Mouse (Mus musculus) bone marrow, adult 2 months (tissue): ENCODE data around the gene 1700025C18Rik. TPM values are rescaled to one million over a fixed set of nuclear protein-coding genes. Genes with fewer than 3 reads are reported as not detected.

ENCODE experiments used
- H3K27ac ChIP-seq: fragments of 200-500 bp; 2 replicates; pipeline ENCODE4 v1.5.1; 2012; ENCODE audit warnings: low read depth, mild to moderate bottlenecking, control low read depth, inconsistent platforms, low read length; ENCODE audit not compliant: control insufficient read depth, poor library complexity, insufficient read depth
- H3K4me1 ChIP-seq: fragments of 200-500 bp; 2 replicates; pipeline ENCODE4 v1.6.1; 2011; ENCODE audit warnings: low read length; ENCODE audit not compliant: control insufficient read depth, insufficient read depth
- H3K4me3 ChIP-seq: fragments of 200-500 bp; replicated peaks from 2 replicates; pipeline ENCODE3; 2011; ENCODE audit warnings: mild to moderate bottlenecking, low read depth, low read length, control low read depth; ENCODE audit not compliant: control insufficient read depth
- CTCF ChIP-seq: fragments of 200-500 bp; IDR thresholded peaks from 2 replicates; pipeline ENCODE4 v1.5.1; 2011; ENCODE audit warnings: low read length, control low read depth; ENCODE audit not compliant: control insufficient read depth, insufficient read depth
- POLR2A ChIP-seq: fragments of 200-500 bp; IDR thresholded peaks from 2 replicates; pipeline ENCODE4 v1.6.1; 2011; ENCODE audit warnings: low read depth, mild to moderate bottlenecking, control low read depth, low read length, borderline replicate concordance; ENCODE audit not compliant: control insufficient read depth
- WGBS: fragments of 180-500 bp; shearing (Covaris S2); methylation state at CpG from one replicate; pipeline ENCODE4 v1.1.7; 2018; 5-methylcytosine and 5-hydroxymethylcytosine counted together
- polyA plus RNA-seq: library from polyadenylated mRNA; stranded (reverse); fragments of >200 nt; gene quantifications from 2 replicates; pipeline ENCODE4 v1.2.4, GENCODE M21; 2011; ENCODE audit warnings: low replicate concordance; ENCODE audit not compliant: missing spikeins, insufficient read depth, insufficient read length

1700025C18Rik gene
- polyA plus RNA-seq, 1 experiment, result not detected

DNA sequence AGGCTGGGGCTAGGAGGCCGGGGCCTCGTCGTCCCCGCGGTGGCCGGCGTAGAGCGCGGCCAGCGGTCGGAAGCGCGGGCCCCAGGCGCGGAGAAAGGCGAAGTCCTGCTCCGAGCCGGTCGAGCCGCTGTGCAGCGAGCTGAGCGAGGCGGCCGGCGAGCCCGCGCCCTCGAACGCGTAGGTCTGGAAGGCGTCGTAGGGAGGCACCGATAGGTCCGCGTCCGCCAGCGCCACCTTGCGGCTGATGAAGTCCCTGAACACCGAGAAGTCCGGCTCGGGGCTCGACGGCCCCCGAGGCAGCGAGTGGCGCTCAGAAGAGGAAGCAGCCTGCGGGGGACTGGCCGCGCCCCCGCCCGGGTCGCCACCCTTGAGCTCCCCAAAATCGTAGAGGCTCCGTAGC lies 21.6 kb upstream of the 1700025C18Rik start:
- Histone ChIP-seq H3K27ac (no peak overlapping the region), H3K4me1 (no peaks in the 10 kb centered on the region; the same call in 1 of the 2 replicates), H3K4me3 (no peak overlapping the region)
- under 1% methylated on average over 54 of the region's 54 CpGs for WGBS
- TF ChIP-seq CTCF, result peak; percentile 82
- TF ChIP-seq POLR2A, result no peak

DNA sequence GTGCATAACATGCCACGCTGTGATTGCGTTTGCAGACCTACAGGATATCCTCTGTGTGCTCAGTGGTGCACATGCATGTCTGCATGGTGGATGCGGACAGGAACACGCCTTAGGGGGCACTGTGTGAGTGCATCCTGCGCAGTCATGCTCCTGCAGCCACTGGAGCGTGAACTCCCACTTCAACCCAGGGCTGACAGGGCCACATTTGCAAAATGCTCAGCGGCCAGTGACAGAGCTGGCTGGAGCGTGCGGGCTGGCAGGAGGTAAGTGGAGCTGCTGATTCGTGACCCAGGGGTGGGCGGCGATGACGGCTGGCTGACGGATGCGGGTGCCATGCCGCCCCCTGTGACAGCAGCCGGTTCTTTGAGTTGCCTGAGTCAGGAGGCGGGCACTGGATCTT lies 16.0 kb upstream of the 1700025C18Rik start:
- WGBS, result 29% methylated on average over 18 of the region's 18 CpGs
- TF ChIP-seq POLR2A (no peak), CTCF (no peak)
- no peaks in the 10 kb centered on the region; the same call in 1 of the 2 replicates for H3K4me1 ChIP-seq
- H3K27ac ChIP-seq, result no peak overlapping the region
- H3K4me3 ChIP-seq, result no peak overlapping the region

DNA sequence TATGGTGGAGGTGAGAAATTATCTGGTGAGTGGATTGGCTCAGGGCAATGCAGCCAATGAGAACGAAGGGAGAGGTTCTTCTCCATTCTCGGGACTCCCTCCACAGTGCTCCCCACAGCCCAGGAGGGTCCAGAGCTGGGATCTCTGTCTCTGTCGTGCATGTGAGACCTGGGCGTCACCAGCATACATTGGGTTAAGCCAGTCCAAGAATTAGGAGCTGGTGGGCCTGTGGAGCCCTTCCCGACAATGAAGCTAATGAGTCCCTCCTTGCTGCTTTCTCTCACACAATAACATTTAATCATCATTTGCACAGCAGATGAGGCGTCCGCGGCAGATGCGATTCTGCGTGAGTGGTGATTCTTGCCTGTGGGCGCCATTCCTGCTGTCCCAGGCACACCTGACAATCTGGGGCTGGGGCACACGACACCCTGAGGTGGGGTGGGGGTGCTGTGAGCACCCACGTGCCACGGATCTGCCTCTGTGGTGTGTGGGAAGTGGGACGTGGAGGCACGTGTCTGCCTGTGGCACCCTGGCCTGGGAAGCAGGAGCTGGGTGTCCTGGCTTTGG lies 15.0 kb upstream of the 1700025C18Rik start:
- no peak overlapping the region for H3K4me3 ChIP-seq
- no peak for TF ChIP-seq POLR2A
- no peak for TF ChIP-seq CTCF
- H3K4me1 ChIP-seq, result no peaks in the 10 kb centered on the region; the same call in 1 of the 2 replicates
- WGBS, result 74% methylated on average over 16 of the region's 16 CpGs
- no peak overlapping the region for H3K27ac ChIP-seq

DNA sequence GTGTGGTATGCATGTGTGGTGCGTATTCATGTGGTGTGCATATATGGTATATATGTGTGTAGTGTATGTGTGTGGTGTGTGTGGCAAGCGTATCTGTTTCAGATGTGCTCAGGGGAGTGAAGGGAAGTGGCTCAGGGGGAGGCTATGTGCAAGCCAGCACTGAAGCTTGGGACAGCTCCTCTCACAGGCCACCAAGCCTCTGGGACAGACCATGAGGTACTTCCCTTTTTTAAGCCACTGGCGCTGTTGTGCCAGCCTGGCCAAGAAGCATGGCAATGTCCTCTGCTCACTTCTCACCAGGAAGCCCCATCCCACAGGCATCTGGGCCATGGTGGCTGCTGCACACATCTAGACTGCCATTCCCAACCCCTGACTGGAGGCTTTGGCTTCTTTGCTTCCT lies 12.4 kb upstream of the 1700025C18Rik start:
- Histone ChIP-seq H3K4me3 (no peak overlapping the region), H3K4me1 (no peaks in the 10 kb centered on the region; the same call in 1 of the 2 replicates), H3K27ac (no peak overlapping the region)
- TF ChIP-seq CTCF (no peak), POLR2A (no peak)
- 37% methylated on average over 3 of the region's 3 CpGs for WGBS

DNA sequence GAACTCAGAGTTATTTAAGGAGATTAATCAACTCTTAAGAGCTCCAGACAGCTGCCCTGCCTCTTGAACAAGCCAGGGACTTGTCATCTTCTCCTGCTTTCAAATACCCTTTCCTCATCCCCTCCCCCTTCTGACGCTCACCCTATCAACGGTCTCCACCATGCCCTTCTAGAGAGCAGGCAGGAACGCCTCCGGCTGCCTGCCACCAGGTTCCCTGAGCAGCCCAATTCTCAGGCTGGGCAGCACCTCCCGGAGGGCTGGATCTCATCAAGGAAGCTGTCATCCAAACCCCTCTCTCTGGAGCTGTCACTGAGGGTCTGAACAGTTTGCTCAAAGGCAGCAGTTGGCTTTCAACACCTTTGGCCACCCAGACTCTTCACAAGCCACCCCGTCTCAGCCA lies 10.2 kb upstream of the 1700025C18Rik start:
- 6% methylated on average over 6 of the region's 6 CpGs for WGBS
- Histone ChIP-seq H3K4me3 (no peak overlapping the region), H3K4me1 (no peaks in the 10 kb centered on the region; the same call in 1 of the 2 replicates), H3K27ac (no peak overlapping the region)
- no peak for TF ChIP-seq POLR2A
- TF ChIP-seq CTCF, result no peak

DNA sequence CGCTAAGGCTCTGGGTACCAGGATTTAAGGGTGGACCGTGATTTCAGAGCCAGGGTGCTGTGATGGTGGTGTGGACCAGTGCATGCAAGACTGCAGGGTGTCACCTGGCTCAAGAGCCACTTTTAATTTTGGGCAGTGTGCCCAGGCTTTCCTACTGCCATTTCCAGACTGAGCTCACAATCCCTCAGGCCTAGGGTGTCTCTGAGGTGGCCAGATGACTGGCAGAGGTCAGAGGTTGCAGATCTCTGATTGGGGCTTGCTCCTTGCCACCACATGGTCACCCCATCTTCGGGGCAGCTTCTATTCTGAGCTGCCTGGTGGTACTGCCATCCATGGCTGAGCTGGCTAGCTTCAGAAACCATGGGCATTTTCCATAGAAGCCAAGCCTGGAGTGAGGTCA lies 8.3 kb upstream of the 1700025C18Rik start:
- H3K4me3 ChIP-seq, result no peak overlapping the region
- 68% methylated on average over 3 of the region's 3 CpGs for WGBS
- H3K27ac ChIP-seq, result no peak overlapping the region
- TF ChIP-seq POLR2A (no peak), CTCF (no peak)
- no peaks in the 10 kb centered on the region; the same call in 1 of the 2 replicates for H3K4me1 ChIP-seq

DNA sequence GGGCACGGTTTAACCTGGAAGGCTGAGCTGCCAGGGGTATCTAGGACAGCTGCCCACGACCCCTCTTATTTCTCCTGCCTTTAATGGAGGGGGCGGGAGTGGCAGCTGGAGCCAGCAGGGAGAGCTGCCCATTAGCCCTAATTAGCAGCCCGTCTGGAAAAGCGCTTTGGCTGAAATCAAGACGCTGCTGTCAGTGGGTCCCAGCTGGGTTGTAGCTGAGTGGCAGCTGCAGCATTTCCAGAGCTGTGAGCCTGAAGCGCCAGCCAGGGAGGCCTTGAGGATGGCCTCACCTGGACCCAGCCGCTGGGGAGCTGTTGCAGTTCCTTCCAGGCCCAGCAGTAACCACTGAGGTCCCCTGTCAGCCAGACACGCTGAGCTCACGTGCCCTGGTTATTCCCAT lies 5.8 kb upstream of the 1700025C18Rik start:
- no peak for TF ChIP-seq CTCF
- no peaks in the 10 kb centered on the region for H3K4me1 ChIP-seq
- no peak overlapping the region for H3K4me3 ChIP-seq
- H3K27ac ChIP-seq, result no peak overlapping the region
- 26% methylated on average over 10 of the region's 10 CpGs for WGBS

DNA sequence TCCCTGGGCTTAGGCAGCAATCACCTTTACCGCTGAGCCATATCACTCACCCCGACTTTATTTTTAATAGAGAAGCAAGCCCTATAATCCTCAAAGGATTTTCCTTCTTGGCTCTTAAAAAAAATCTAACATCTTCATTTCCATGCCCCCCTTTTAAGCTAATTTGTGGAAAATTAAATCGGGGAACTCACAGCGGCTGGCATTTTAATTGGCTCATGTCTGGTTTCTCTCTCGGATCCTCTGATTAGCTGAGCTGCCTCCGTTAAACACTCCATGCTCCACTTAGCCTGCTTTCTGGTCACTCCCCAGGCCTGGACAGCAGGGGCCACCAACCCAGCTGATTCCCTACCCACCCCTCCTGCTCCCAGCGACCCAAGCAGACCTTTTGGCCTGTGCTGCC lies 1.8 kb upstream of the 1700025C18Rik start:
- no peak overlapping the region for H3K4me3 ChIP-seq
- TF ChIP-seq POLR2A, result no peak
- TF ChIP-seq CTCF, result no peak
- 77% methylated on average over 7 of the region's 7 CpGs for WGBS
- no peaks in the 10 kb centered on the region for H3K4me1 ChIP-seq
- no peak overlapping the region for H3K27ac ChIP-seq

DNA sequence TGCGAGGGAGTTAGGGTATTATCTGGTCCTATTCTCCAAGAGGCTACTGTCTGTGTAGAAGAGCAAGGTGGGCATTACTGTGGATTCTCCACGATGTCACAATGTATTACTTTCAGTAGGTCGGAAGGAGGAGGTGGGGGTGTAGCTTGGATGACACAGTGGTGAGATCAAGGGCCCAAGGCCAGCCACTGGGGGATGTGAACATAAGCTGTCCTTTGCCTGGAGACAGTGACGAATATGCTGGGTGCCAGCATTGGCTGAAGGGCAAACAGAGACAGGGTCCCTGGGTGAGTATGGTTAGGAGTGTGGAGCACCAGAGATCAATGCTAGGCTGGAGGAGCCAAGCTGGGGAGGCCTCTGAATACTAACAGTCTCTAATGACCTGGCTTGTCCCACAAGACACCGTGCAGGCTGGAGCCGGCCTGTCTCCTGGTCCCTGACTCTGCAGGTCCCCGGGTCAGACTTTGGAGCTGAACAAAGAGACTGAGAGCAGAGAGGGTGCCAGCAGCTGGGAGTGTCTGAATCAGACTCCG lies 949 bp upstream of the 1700025C18Rik start:
- H3K4me3 ChIP-seq, result no peak overlapping the region
- 73% methylated on average over 8 of the region's 8 CpGs for WGBS

More for the DNA sequence above, 949 bp upstream of the 1700025C18Rik start:
- Histone ChIP-seq H3K27ac (no peak overlapping the region), H3K4me1 (no peaks in the 10 kb centered on the region)
- TF ChIP-seq POLR2A (no peak), CTCF (no peak)
